Mouse (Mus musculus): ENCODE data around the gene Rgs14. TPM values are rescaled to one million over a fixed set of nuclear protein-coding genes. Genes with fewer than 3 reads are reported as not detected.

Gene Rgs14
- not detected for polyA plus RNA-seq (2014; fragmentation: Illumina TruSeq; extraction: RNeasy Lipid Tissue Mini Kit (QIAGEN cat#74804); ENCODE audit: low read depth, low replicate concordance)

DNA sequence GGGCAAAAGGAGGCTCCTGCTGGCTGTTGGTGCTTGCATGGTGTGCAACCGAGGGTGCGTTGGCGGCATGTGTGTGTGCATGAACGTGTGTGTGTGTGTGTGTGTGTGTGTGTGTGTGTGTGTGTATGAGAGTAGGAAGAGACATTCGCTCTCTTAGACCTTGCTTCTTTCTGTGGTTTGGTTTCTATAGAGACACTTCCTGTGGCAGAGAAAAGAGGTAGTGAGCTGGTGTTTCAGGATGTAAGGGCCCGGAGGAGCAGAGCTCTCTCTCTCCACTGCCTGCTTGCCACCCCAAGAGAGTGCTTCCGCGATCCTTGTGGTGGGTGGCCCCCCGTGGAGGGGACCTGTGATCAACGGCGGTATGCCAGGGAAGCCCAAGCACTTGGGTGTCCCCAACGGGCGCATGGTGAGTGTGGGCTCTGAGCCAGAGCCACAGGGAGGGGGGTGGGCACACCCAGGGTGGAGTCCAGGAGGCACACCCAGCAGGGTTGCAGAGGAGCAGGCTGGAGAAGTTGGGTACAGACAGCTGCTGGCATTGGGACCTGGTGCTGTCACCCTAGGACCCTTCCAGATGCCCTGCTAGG, at the start of gene Rgs14:
TSS of gene Rgs14 (plus strand) at position 202 of the 584 bp plus-strand sequence.

DNA sequence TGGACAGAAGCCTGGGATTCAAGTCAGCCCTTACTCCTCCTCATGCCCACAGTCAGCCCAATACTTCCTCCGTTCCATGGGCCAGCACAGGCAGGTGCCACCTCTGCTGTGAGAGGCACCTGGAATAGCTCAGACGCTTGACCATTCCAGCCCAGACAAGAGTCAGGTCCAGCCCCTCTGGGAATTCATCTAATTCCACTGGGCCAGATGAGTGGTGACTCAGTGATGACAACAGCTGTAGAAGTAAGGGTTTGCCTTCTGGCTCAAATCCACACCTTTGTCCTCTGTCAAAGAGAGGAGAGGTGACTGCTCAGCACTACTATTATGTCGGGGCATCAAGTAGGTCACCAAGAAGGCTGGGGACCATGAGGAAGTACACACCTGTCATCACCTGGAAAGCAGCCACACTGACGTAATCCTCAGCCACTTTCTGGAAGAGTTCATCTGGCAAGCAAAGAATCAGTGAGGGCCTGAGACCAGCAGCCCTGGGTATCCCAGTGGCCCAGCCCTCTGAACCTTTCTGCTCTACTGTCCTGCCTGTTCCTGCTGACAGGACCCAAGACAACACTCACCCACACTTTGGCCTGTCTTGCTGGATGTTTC, 49.5 kb upstream of the Rgs14 start, which contains the start of gene Prelid1:
TSS of gene Prelid1 (plus strand) at position 570 of the 603 bp plus-strand sequence.

DNA sequence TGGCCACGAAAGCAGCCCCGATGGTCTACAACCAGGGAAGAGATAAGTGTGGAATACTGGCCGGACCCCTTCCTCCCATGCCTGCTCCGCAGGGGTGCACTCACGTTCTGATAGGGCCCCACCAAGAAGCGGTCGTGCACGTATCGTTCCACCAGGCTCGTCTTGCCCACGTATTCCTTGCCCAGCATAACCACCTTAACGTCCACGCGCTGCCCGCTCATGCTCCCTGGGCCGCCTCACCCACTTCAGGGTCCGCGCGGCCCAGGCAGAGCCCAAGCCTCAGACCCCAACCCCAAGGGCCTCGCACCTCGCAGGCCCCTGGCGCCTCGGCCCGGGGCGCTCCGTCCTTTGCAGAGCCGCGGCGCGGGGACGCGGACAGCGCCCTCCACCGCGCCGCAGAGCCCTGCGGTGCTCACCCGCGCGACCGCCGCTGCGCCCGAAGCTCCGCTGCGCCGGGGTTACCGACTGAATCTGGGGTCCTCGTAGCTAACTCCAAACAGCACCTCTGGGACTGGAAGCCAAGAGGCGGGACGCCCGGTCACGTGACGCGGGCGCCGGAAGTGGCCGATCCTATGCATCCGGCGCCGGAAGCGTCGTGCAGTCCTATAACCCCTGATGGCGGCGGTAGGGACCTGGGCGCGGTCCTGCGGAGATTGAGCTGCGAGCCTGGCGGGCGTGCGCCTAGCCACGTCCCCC, 48.0 kb upstream of the Rgs14 start, which contains the start of gene Rab24:
TSS of gene Rab24 (minus strand) at position 513 of the 696 bp plus-strand sequence.

DNA sequence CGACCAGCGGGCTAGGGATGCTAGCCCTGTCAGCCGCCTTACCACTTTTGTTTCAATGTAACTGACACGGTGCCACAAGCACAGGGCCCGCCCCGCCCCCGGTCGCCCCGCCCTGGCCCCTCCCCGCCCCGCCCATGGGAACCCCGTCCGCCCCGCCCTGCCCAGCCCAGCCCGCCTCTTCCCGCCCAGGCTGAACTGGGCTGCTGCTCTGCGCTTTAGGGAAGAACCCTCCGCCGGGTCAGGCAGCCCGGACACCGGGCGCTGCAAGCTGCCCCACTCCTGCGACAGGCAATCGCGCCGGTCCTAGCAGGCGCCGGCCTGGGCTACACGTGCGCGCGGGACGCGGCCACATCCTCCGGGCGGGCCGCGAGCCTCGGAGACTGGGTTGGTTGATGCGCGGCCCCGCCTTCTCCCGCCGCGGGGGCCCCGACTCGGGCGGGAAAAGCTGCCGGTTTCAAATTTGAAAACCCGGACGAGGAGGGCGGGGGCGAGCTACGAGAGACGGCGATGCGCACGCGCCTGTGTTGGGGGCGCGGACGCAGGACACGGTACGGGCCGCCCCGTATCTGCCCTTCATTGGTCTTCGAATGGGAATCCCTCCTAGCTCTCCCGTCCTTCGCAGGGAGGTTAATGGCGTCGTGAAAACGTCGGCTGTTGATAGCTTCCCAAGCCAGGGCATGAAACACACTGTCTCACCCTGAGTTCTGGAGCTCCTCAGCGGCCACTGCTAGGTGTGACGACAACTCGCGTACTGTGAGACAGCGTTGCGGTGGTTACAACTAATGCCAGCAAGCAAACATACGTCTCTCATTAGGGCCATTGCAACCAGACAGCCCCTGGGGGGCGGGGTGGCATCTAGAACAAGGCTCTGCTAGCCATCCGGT, 39.6 kb upstream of the Rgs14 start, which contains the start of gene Mxd3:
TSS of gene Mxd3 (minus strand) at position 141 of the 884 bp plus-strand sequence.

DNA sequence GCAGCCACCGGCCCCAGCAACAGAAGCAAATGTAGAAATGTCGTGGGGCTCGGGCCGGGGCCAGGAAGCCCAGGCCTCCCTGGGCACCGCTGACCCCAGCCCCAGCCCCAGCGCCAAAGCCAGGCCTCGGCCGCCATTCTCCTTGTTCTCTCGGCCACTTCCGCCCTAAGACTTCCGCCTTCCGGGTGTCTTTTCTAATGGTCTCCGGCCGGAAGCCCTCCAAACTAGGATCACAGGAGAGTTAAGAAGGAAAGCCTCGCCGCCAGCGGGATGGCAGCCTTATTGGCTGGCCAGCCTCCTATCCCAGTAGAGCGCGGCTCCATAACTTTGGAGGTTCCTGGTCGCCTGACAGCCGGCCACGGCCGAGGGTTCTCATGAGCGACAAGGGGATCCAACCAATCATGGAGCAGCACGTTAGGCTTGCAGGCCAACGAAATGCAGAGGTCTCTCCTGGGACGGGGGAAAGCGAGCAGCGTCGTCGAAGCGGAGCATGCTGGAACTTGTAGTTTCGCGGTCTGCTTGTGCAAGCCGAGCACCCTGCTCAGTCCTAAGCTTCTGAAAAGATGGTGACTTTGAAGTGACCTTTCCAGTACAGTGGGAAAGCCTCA, 7.0 kb upstream of the Rgs14 start, which contains the start of gene Lman2:
TSS of gene Lman2 (minus strand) at position 331 of the 608 bp plus-strand sequence.

DNA sequence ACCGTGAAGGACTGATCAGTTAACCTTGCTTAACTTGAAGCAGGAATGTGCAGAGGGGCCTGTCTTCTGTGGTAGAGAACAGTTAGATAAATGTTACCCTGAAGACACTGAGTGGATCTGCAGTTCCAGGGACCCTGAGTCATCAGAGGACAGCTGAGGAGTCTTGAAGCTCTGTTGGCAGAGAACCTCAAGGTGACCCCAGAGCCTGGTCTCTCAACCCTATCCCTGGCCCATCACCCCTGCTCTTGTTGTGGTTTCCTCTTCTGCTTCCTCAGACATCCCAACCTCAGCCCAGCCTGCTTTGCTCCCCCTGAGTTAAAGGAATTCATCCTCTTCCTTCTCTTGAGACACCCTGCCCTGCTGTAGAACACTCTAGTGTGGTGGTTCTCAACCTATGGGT, 28.6 kb downstream of the Rgs14 start, which contains the start of gene Slc34a1:
TSS of gene Slc34a1 (plus strand) at position 100 of the 400 bp plus-strand sequence.

DNA sequence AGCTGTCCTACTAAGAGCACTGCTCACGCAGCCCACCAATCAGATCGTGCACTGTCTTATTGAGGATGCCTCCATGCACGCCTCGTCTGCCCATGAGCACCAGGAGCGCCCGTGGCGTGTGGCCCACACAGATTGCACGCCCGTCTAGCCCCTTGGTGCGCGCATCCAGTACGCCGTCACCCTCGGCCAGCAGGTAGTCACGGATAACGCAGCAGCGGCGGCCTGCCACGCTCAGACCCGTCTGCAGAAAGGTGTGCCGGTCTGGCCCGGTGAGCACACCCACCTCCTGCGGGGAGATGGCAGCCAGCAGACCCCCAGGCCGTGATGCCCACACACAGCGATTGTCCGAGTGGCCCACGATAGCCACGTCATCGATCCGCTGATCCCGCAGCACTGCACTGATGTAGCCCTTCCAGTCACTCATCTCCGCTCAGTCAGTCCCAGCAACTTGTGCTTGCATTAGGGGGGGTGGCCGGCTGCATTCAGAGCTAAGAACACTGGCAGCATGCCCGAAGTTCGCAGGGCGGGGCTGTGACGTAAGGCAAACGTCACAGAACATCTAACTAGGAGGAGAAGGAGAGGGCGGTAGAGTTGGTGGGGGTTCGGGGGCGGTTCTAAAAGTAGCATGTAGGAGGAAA, 45.3 kb downstream of the Rgs14 start, which contains the start of gene Pfn3:
TSS of gene Pfn3 (minus strand) at position 490 of the 638 bp plus-strand sequence.

DNA sequence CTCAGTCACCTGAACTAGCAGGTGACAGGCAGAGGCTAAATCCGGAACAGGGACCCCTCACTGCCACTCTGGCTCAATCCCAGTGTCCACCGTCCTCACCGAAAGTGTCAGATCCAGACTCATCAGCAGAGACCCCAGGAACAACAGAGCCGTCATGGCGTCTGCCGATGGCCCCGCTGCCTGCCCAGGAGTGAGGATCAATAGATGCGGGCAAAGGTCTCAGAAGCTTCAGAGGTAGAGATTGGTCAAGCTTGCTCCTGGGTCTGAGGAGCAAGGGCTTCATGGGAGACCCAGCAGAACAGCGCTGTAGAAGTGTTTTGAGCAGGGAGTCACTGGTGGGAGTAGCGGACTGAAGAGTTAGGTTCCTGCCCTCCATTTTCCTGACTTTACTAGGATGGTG, 57.1 kb downstream of the Rgs14 start, which contains the start of gene F12:
TSS of gene F12 (minus strand) at position 181 of the 400 bp plus-strand sequence.

Other genes with a start within 250 kb of the Rgs14 start
- gene Gm17617, start 236.2 kb upstream of the Rgs14 start, polyA plus RNA-seq (2014; fragmentation: Illumina TruSeq; extraction: RNeasy Lipid Tissue Mini Kit (QIAGEN cat#74804); ENCODE audit: low read depth, low replicate concordance), result not detected
- gene Fgfr4, start 217.1 kb upstream of the Rgs14 start, polyA plus RNA-seq (2014; fragmentation: Illumina TruSeq; extraction: RNeasy Lipid Tissue Mini Kit (QIAGEN cat#74804); ENCODE audit: low read depth, low replicate concordance), result 0.41 TPM
- 87.9 TPM for gene Nsd1, start 159.9 kb upstream of the Rgs14 start, polyA plus RNA-seq (2014; fragmentation: Illumina TruSeq; extraction: RNeasy Lipid Tissue Mini Kit (QIAGEN cat#74804); ENCODE audit: low read depth, low replicate concordance)
- 7.9 TPM for gene Prelid1, start 49.2 kb upstream of the Rgs14 start, polyA plus RNA-seq (2014; fragmentation: Illumina TruSeq; extraction: RNeasy Lipid Tissue Mini Kit (QIAGEN cat#74804); ENCODE audit: low read depth, low replicate concordance)
- 10.7 TPM for gene Rab24, start 47.8 kb upstream of the Rgs14 start, polyA plus RNA-seq (2014; fragmentation: Illumina TruSeq; extraction: RNeasy Lipid Tissue Mini Kit (QIAGEN cat#74804); ENCODE audit: low read depth, low replicate concordance)
- not detected for gene Mxd3, start 39.9 kb upstream of the Rgs14 start, polyA plus RNA-seq (2014; fragmentation: Illumina TruSeq; extraction: RNeasy Lipid Tissue Mini Kit (QIAGEN cat#74804); ENCODE audit: low read depth, low replicate concordance)
- 45.9 TPM for gene Lman2, start 6.9 kb upstream of the Rgs14 start, polyA plus RNA-seq (2014; fragmentation: Illumina TruSeq; extraction: RNeasy Lipid Tissue Mini Kit (QIAGEN cat#74804); ENCODE audit: low read depth, low replicate concordance)
- not detected for gene Slc34a1, start 28.5 kb downstream of the Rgs14 start, polyA plus RNA-seq (2014; fragmentation: Illumina TruSeq; extraction: RNeasy Lipid Tissue Mini Kit (QIAGEN cat#74804); ENCODE audit: low read depth, low replicate concordance)
- not detected for gene Pfn3, start 45.5 kb downstream of the Rgs14 start, polyA plus RNA-seq (2014; fragmentation: Illumina TruSeq; extraction: RNeasy Lipid Tissue Mini Kit (QIAGEN cat#74804); ENCODE audit: low read depth, low replicate concordance)
- not detected for gene F12, start 57.1 kb downstream of the Rgs14 start, polyA plus RNA-seq (2014; fragmentation: Illumina TruSeq; extraction: RNeasy Lipid Tissue Mini Kit (QIAGEN cat#74804); ENCODE audit: low read depth, low replicate concordance)
- gene Grk6, start 75.3 kb downstream of the Rgs14 start, polyA plus RNA-seq (2014; fragmentation: Illumina TruSeq; extraction: RNeasy Lipid Tissue Mini Kit (QIAGEN cat#74804); ENCODE audit: low read depth, low replicate concordance), result 7.3 TPM
- not detected for gene Prr7, start 94.5 kb downstream of the Rgs14 start, polyA plus RNA-seq (2014; fragmentation: Illumina TruSeq; extraction: RNeasy Lipid Tissue Mini Kit (QIAGEN cat#74804); ENCODE audit: low read depth, low replicate concordance)
- 1.9 TPM for gene Dbn1, start 118.4 kb downstream of the Rgs14 start, polyA plus RNA-seq (2014; fragmentation: Illumina TruSeq; extraction: RNeasy Lipid Tissue Mini Kit (QIAGEN cat#74804); ENCODE audit: low read depth, low replicate concordance)
- gene Pdlim7, start 143.9 kb downstream of the Rgs14 start, polyA plus RNA-seq (2014; fragmentation: Illumina TruSeq; extraction: RNeasy Lipid Tissue Mini Kit (QIAGEN cat#74804); ENCODE audit: low read depth, low replicate concordance), result 0.17 TPM
- gene Dok3, start 159.6 kb downstream of the Rgs14 start, polyA plus RNA-seq (2014; fragmentation: Illumina TruSeq; extraction: RNeasy Lipid Tissue Mini Kit (QIAGEN cat#74804); ENCODE audit: low read depth, low replicate concordance), result not detected
- gene Ddx41, start 166.9 kb downstream of the Rgs14 start, polyA plus RNA-seq (2014; fragmentation: Illumina TruSeq; extraction: RNeasy Lipid Tissue Mini Kit (QIAGEN cat#74804); ENCODE audit: low read depth, low replicate concordance), result 2.4 TPM
- gene Fam193b, start 201.4 kb downstream of the Rgs14 start, polyA plus RNA-seq (2014; fragmentation: Illumina TruSeq; extraction: RNeasy Lipid Tissue Mini Kit (QIAGEN cat#74804); ENCODE audit: low read depth, low replicate concordance), result 4.1 TPM
- 86.5 TPM for gene Tmed9, start 204.0 kb downstream of the Rgs14 start, polyA plus RNA-seq (2014; fragmentation: Illumina TruSeq; extraction: RNeasy Lipid Tissue Mini Kit (QIAGEN cat#74804); ENCODE audit: low read depth, low replicate concordance)
- gene B4galt7, start 230.2 kb downstream of the Rgs14 start, polyA plus RNA-seq (2014; fragmentation: Illumina TruSeq; extraction: RNeasy Lipid Tissue Mini Kit (QIAGEN cat#74804); ENCODE audit: low read depth, low replicate concordance), result 2.7 TPM

Data from adrenal gland, adult 10 weeks (tissue).